Mouse (Mus musculus) intestine, embryonic 16.5 days (tissue): ENCODE data around the gene Rad51b. TPM values are rescaled to one million over a fixed set of nuclear protein-coding genes. Genes with fewer than 3 reads are reported as not detected.
A peak's percentile ranks its signal among the peaks of the same experiment; 100 is the strongest.

ENCODE experiments used
- ATAC-seq: fragments of 200-750 bp; cut with Nextera tagmentation; 2 replicates; pipeline ENCODE4 v1.8.0; 2017; ENCODE audit warnings: moderate TSS enrichment, moderate library complexity
- H3K27ac ChIP-seq: fragments of 300-500 bp; sonication (generic); 2 replicates; pipeline ENCODE4 v1.5.1; 2014; ENCODE audit warnings: mild to moderate bottlenecking, low read length
- H3K27me3 ChIP-seq: fragments of 300-500 bp; sonication (generic); replicated peaks from 2 replicates; pipeline ENCODE4 v1.6.1; 2014; ENCODE audit warnings: low read length, control low read depth, mixed read lengths; ENCODE audit not compliant: control insufficient read depth, insufficient read depth
- H3K36me3 ChIP-seq: fragments of 300-500 bp; sonication (generic); 2 replicates; pipeline ENCODE4 v1.6.1; 2014; ENCODE audit warnings: low read length, control low read depth; ENCODE audit not compliant: control insufficient read depth, insufficient read depth
- H3K4me1 ChIP-seq: fragments of 300-500 bp; sonication (generic); 2 replicates; pipeline ENCODE4 v1.6.1; 2014; ENCODE audit warnings: low read length, control low read depth, mixed read lengths; ENCODE audit not compliant: control insufficient read depth, insufficient read depth
- H3K4me2 ChIP-seq: fragments of 300-500 bp; sonication (generic); 2 replicates; pipeline ENCODE4 v1.6.1; 2014; ENCODE audit warnings: low read depth, low read length, control low read depth
- H3K4me3 ChIP-seq: fragments of 300-500 bp; sonication (generic); 2 replicates; pipeline ENCODE4 v1.5.1; 2014; ENCODE audit warnings: mild to moderate bottlenecking, low read length
- H3K9ac ChIP-seq: fragments of 300-500 bp; sonication (generic); 2 replicates; pipeline ENCODE4 v1.6.1; 2014; ENCODE audit warnings: low read depth, low read length
- H3K9me3 ChIP-seq: fragments of 300-500 bp; sonication (generic); 2 replicates; pipeline ENCODE4 v1.6.1; 2016; ENCODE audit warnings: low read length, control low read depth; ENCODE audit not compliant: control insufficient read depth
- WGBS: fragments of 180-500 bp; shearing (Covaris S2); extraction: QIAGEN DNeasy Blood & Tissue Kit; methylation state at CpG from one replicate; pipeline ENCODE4 v1.1.7; 2014; 5-methylcytosine and 5-hydroxymethylcytosine counted together
- polyA plus RNA-seq: library from polyadenylated mRNA; unstranded; fragments of >200 nt; fragmentation: Nextera tagmentation; extraction: Ambion mirVana; gene quantifications from 2 replicates; pipeline ENCODE4 v1.2.1, GENCODE M21; 2015

The Rad51b gene
- polyA plus RNA-seq, 1 experiment from 2014 or later: 6.8 TPM

- 0 out of 2 replicates have a peak overlapping the region, but pooled peaks have one; percentile 9 for H3K27ac ChIP-seq
- H3K4me3 ChIP-seq: no peak overlapping the region
- WGBS: 65% methylated on average over 5 of the region's 5 CpGs
- H3K4me1 ChIP-seq: 0 out of 2 replicates have a peak, but pooled peaks cover 4% of the 10 kb centered on the region
- no peaks in the 10 kb centered on the region for H3K27me3 ChIP-seq
- H3K36me3 ChIP-seq: no peaks in the 10 kb centered on the region
- no peak overlapping the region for H3K4me2 ChIP-seq
- no peak for ATAC-seq
- H3K9ac ChIP-seq: 0 out of 2 replicates have a peak overlapping the region, but pooled peaks have one; percentile 17
- H3K9me3 ChIP-seq: no peaks in the 10 kb centered on the region
Observed at GRCm38 (mm10) chr12:79346198-79346733, 49.2 kb downstream of the Rad51b start.

DNA sequence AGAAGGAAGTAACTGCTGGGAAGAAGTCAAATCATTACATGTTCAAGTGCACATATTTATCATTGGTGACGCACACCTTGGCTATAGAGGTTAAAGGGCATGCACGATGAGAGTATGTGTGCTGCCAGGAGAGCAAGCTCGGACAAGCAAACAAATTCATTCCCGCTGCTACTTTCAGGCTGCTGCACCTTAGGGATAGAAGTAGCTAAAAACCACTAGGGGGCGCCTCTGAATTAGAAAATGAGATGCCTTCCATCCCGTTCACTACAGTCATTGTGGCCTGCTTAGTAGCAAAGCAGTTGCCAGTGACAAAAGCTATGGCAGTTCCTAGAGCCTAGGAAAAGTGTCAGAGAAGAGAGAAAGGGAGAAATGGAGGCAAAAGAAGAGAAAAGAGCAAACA, 50.6 kb downstream of the Rad51b start:
- Histone ChIP-seq H3K4me1 (peaks cover 12% of the 10 kb centered on the region), H3K36me3 (no peaks in the 10 kb centered on the region), H3K27ac (no peak overlapping the region), H3K4me2 (no peak overlapping the region), H3K9ac (no peak overlapping the region), H3K4me3 (no peak overlapping the region), H3K9me3 (no peaks in the 10 kb centered on the region), H3K27me3 (no peaks in the 10 kb centered on the region)
- WGBS: 9% methylated on average over 6 of the region's 6 CpGs
- peak; percentile 49; the same call in 1 of the 2 replicates for ATAC-seq

DNA sequence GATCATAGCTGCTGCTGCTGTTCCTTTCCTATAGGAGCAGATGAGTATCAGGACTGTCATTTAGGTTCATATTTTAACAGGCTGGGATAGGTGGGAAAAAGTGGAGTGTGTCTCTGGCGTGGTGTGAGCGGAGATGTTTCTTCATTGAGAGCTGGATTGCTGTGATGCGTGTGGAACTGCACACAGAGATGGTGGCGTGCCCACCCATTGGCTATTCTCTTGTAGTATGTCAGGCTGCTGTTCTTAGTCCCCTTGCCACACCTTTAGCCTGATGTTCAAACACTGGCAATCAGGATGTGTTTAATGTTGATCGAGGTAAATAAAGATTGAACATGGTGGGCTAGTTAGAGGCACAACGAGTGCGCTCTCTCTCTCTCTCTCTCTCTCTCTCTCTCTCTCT, 54.4 kb downstream of the Rad51b start:
- H3K4me1 ChIP-seq: peaks cover 22% of the 10 kb centered on the region
- H3K9ac ChIP-seq: no peak overlapping the region
- H3K27me3 ChIP-seq: no peaks in the 10 kb centered on the region
- no peaks in the 10 kb centered on the region for H3K36me3 ChIP-seq
- no peak overlapping the region for H3K27ac ChIP-seq
- no peaks in the 10 kb centered on the region for H3K9me3 ChIP-seq
- no peak overlapping the region for H3K4me3 ChIP-seq
- no peak for ATAC-seq
- WGBS: 88% methylated on average over 7 of the region's 7 CpGs
- H3K4me2 ChIP-seq: no peak overlapping the region

GRCm38 (mm10) chr12:79352086-79352741, 55.1 kb downstream of the Rad51b start:
- WGBS: 56% methylated on average over 3 of the region's 3 CpGs
- Histone ChIP-seq H3K4me1 (peaks cover 22% of the 10 kb centered on the region), H3K27me3 (no peaks in the 10 kb centered on the region), H3K9me3 (no peaks in the 10 kb centered on the region), H3K4me3 (no peak overlapping the region), H3K9ac (no peak overlapping the region), H3K4me2 (no peak overlapping the region), H3K36me3 (no peaks in the 10 kb centered on the region), H3K27ac (peak overlapping the region; percentile 19; the same call in 1 of the 2 replicates)
- peak; percentile 72 for ATAC-seq

- Histone ChIP-seq H3K4me1 (peaks cover 22% of the 10 kb centered on the region), H3K9ac (peak overlapping the region; percentile 27; the same call in 1 of the 2 replicates), H3K9me3 (no peaks in the 10 kb centered on the region), H3K36me3 (no peaks in the 10 kb centered on the region), H3K4me3 (no peak overlapping the region), H3K27ac (peak overlapping the region; percentile 19; the same call in 1 of the 2 replicates), H3K4me2 (peak overlapping the region; percentile 11; the same call in 1 of the 2 replicates), H3K27me3 (no peaks in the 10 kb centered on the region)
- ATAC-seq: peak; percentile 79
- WGBS: 26% methylated on average over 3 of the region's 3 CpGs
Observed at GRCm38 (mm10) chr12:79352742-79353114, 55.6 kb downstream of the Rad51b start.

DNA sequence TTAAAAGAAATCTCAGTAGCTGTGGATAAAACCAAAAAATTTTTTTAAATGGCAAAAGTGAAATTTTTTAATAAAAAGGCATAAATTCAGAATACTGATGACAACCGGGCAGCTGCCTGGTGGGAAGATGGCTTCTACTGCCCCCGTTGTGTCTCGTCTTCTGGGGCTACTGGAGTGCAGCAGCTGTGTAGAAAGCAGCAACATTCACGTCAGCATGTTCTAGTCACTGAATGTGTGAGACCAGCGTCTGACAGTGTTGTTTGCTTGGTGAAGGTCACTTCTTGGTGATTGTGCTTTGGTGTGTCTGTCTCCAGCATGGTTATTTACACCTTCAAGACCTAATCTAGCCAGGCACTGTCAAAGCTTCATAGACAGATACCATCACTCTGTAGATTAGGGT, 56.3 kb downstream of the Rad51b start:
- H3K4me1 ChIP-seq: peaks cover 22% of the 10 kb centered on the region
- no peaks in the 10 kb centered on the region for H3K9me3 ChIP-seq
- H3K4me3 ChIP-seq: no peak overlapping the region
- no peak for ATAC-seq
- H3K27me3 ChIP-seq: no peaks in the 10 kb centered on the region
- 64% methylated on average over 5 of the region's 5 CpGs for WGBS
- no peak overlapping the region for H3K9ac ChIP-seq
- no peaks in the 10 kb centered on the region for H3K36me3 ChIP-seq
- no peak overlapping the region for H3K4me2 ChIP-seq
- no peak overlapping the region for H3K27ac ChIP-seq

DNA sequence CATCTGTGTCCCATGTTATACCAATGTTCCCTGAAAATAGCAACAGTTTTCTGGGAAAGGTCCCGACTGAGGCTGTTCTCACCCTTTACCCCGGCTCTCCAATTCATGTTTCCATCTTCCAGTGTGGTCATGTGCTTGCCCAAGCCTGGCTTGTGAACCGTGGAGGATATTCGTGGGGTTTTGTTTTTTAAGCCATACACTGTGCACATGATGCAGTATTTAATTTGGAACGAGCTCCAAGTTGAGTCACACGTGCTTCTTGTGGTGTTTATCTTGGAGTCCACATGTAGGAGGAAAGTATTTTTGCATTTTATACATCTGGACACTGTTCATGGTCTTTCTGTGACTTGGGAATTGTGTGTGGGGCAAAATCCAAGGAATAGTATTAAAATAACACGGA, 57.5 kb downstream of the Rad51b start:
- Histone ChIP-seq H3K4me1 (peaks cover 22% of the 10 kb centered on the region), H3K27me3 (no peaks in the 10 kb centered on the region), H3K4me2 (no peak overlapping the region), H3K27ac (no peak overlapping the region), H3K9ac (no peak overlapping the region), H3K36me3 (no peaks in the 10 kb centered on the region), H3K9me3 (no peaks in the 10 kb centered on the region), H3K4me3 (no peak overlapping the region)
- no peak for ATAC-seq
- 59% methylated on average over 7 of the region's 7 CpGs for WGBS

- ATAC-seq: no peak
Observed at GRCm38 (mm10) chr12:79356138-79356537, 59.1 kb downstream of the Rad51b start.

GRCm38 (mm10) chr12:79357631-79358030, 60.5 kb downstream of the Rad51b start:
- Histone ChIP-seq H3K27me3 (no peaks in the 10 kb centered on the region), H3K4me2 (no peak overlapping the region), H3K4me1 (peaks cover 14% of the 10 kb centered on the region), H3K9ac (no peak overlapping the region), H3K4me3 (no peak overlapping the region), H3K36me3 (no peaks in the 10 kb centered on the region), H3K9me3 (no peaks in the 10 kb centered on the region), H3K27ac (no peak overlapping the region)
- 66% methylated on average over 5 of the region's 5 CpGs for WGBS
- ATAC-seq: no peak

More at GRCm38 (mm10) chr12:79356138-79356537, 59.1 kb downstream of the Rad51b start:
- Histone ChIP-seq H3K27ac (no peak overlapping the region), H3K36me3 (no peaks in the 10 kb centered on the region), H3K9me3 (no peaks in the 10 kb centered on the region), H3K4me3 (no peak overlapping the region), H3K27me3 (no peaks in the 10 kb centered on the region), H3K4me2 (no peak overlapping the region), H3K9ac (no peak overlapping the region), H3K4me1 (peaks cover 22% of the 10 kb centered on the region)
- WGBS: 78% methylated on average over 4 of the region's 4 CpGs
